Mouse (Mus musculus) kidney, postnatal 0 days (tissue): ENCODE measurements around the gene Polr2l. TPM values are rescaled to one million over a fixed set of nuclear protein-coding genes. Genes with fewer than 3 reads are reported as not detected.

Source experiments
- ATAC-seq: fragments of 200-750 bp; cut with Nextera tagmentation; replicated peaks from 2 replicates; pipeline ENCODE4 v1.8.0; 2017; ENCODE audit warnings: low read depth, moderate number of reproducible peaks, moderate TSS enrichment, moderate library complexity; ENCODE audit not compliant: low FRiP score
- DNase-seq: peaks from one replicate; pipeline ENCODE4 v3.0.0-alpha.2; 2016; ENCODE audit warnings: low spot score
- H3K27ac ChIP-seq: fragments of 300-500 bp; sonication (generic); 2 replicates; pipeline ENCODE4 v1.5.1; 2014; ENCODE audit warnings: mild to moderate bottlenecking
- H3K27me3 ChIP-seq: fragments of 300-500 bp; sonication (generic); 2 replicates; pipeline ENCODE4 v1.6.1; 2014; ENCODE audit warnings: low read length, mixed read lengths; ENCODE audit not compliant: insufficient read depth
- H3K36me3 ChIP-seq: fragments of 300-500 bp; sonication (generic); 2 replicates; pipeline ENCODE4 v1.6.1; 2014; ENCODE audit warnings: low read length, mixed read lengths; ENCODE audit not compliant: insufficient read depth
- H3K4me1 ChIP-seq: fragments of 300-500 bp; sonication (generic); replicated peaks from 2 replicates; pipeline ENCODE4 v1.6.1; 2014; ENCODE audit warnings: antibody characterized with exemption, low read length, mixed read lengths; ENCODE audit not compliant: insufficient read depth
- H3K4me2 ChIP-seq: fragments of 300-500 bp; sonication (generic); 2 replicates; pipeline ENCODE4 v1.6.1; 2014; ENCODE audit warnings: mild to moderate bottlenecking, low read length, moderate library complexity, mixed read lengths
- H3K4me3 ChIP-seq: fragments of 300-500 bp; sonication (generic); replicated peaks from 2 replicates; pipeline ENCODE4 v1.5.1; 2014; ENCODE audit warnings: low read depth, low read length
- H3K9ac ChIP-seq: fragments of 300-500 bp; sonication (generic); 2 replicates; pipeline ENCODE4 v1.6.1; 2014; ENCODE audit warnings: low read depth, low read length
- H3K9me3 ChIP-seq: fragments of 300-500 bp; sonication (generic); replicated peaks from 2 replicates; pipeline ENCODE4 v1.6.1; 2016; ENCODE audit warnings: low read length, inconsistent platforms, mixed read lengths
- CTCF ChIP-seq: IDR thresholded peaks from 2 replicates; pipeline ENCODE4 v1.5.1; 2016; ENCODE audit warnings: antibody characterized with exemption, low read depth, mild to moderate bottlenecking, moderate library complexity
- WGBS: fragments of 180-500 bp; shearing (Covaris S2); extraction: QIAGEN DNeasy Blood & Tissue Kit; methylation state at CpG from one replicate; pipeline ENCODE4 v1.1.7; 2014; 5-methylcytosine and 5-hydroxymethylcytosine counted together
- polyA plus RNA-seq: library from polyadenylated mRNA; unstranded; fragments of >200 nt; fragmentation: Nextera tagmentation; extraction: Ambion mirVana; gene quantifications from 2 replicates; pipeline ENCODE4 v1.2.1, GENCODE M21; 2015

Gene Polr2l
- polyA plus RNA-seq, 1 experiment from 2014 or later, result 72.2 TPM

DNA sequence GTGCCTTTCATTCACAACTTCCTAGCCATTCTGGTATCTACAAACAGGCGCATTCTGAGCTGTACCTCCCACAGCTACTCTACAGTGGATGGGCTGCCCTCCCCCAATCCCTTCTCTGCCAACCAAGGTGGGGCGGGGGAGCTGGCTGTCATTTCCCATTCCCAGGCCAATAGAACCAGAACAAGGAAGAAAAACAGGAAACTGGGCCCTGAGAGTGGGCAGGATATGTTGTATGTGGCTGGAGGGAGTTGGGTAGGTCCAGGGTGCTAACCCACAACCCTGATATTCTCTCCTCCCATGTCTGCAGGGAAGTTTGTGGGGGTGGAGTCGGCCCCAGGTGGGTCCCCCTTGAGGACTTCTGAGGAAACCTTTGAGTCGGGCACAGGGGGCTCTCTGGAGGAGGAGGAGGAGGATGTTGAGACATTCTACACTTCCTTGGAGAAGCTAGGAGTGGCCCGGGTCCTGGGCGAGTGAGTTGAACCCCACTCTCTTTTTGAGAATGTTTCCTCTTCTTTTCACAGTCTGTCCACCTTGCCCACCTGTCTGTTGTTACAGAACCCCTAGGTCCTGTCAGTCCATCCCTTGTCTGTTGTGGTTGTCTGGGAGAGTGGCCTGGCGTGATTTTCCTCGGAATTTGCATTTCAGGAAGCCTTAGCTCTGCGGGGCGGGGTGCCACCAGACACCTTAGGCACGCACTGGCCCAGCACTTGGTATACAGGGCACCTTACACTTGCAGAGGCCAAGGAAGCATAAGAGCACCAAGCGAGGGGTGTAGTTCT, 10.9 kb downstream of the Polr2l start:
- Histone ChIP-seq H3K4me3 (peak overlapping the region; percentile 12; the same call in 1 of the 2 replicates), H3K9ac (peak overlapping the region; percentile 32; the same call in 1 of the 2 replicates), H3K4me2 (peak overlapping the region; percentile 50), H3K27ac (peak overlapping the region; percentile 26; the same call in 1 of the 2 replicates), H3K27me3 (no peaks in the 10 kb centered on the region), H3K36me3 (peaks cover 2% of the 10 kb centered on the region; the same call in 1 of the 2 replicates), H3K4me1 (peaks cover 48% of the 10 kb centered on the region), H3K9me3 (no peaks in the 10 kb centered on the region)
- ATAC-seq (no peak), DNase-seq (peak; percentile 66)
- TF ChIP-seq CTCF, result no peak
- WGBS, result 36% methylated on average over 12 of the region's 12 CpGs

DNA sequence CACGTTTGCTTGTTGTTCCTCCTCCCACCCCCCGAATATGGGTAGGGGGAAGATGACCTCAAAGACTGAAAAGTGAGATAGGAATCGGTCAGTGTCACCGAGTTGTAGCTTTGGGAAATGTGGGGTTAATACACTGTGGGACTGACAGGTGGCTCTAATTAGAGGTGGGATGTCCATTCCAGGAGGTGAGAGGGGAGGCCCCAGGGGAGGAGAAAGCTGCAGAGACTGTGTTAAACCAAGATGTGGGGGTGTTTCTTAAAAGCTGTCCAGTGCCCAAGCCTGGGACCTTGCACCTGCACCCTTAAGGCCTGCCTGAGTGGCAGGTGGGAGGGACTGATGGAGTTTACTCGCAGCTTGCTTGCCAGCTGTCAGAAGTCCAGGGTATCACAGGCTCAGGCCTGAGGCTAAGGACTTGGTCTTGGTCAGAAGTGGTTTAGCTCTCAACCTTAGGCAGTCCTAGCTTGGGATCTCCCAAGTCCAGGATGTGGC, 12.6 kb downstream of the Polr2l start:
- Histone ChIP-seq H3K9ac (peak overlapping the region; percentile 66; the same call in 1 of the 2 replicates), H3K4me3 (peak overlapping the region; percentile 47), H3K27ac (0 out of 2 replicates have a peak overlapping the region, but pooled peaks have one; percentile 20), H3K9me3 (no peaks in the 10 kb centered on the region), H3K36me3 (peaks cover 13% of the 10 kb centered on the region; the same call in 1 of the 2 replicates), H3K4me1 (peaks cover 37% of the 10 kb centered on the region), H3K4me2 (peak overlapping the region; percentile 79), H3K27me3 (no peaks in the 10 kb centered on the region)
- WGBS, result 12% methylated on average over 5 of the region's 5 CpGs
- ATAC-seq, result no peak
- DNase-seq, result no peak
- no peak for TF ChIP-seq CTCF

DNA sequence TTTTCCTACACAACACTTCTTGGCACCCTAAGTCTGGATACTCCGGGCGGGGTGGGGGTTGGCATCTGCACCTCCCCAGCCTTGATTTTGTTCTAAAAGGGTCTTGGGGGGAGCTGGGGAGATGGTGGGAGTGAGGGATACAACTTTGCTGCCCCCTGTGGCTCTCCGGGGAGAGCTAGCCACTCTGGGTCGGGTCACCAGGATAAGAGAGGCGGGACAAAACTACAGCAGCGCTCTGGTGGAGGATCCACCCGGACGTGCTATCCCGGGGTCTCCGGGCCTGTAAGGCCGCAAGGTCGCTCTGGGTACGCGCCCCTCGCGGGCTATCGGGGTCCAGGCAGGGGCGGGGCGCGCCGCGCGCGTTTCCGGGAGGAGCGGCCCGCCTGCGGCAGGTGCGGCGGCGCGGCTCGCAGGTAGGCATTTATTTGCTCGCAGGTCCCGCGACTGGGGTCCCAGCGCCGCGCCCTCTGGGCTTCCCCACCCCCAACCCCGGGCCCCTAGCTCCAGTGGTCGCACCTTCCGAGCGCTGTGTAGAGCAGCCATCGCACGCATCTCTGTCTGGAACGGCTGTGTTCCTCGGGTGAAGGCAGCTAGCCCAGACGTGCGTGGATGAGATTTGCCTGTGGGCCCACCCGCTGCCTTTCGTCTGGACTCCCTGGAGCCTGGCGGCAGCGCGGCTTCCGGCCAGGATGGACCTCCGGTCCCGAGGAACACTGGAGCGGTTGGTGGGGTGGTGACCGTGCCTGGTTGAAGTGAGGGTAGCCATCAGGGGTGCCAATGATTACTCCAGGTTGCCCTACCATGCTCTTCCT, 13.2 kb downstream of the Polr2l start:
- ATAC-seq (0 out of 2 replicates have a peak, but pooled peaks have one; percentile 3), DNase-seq (peak; percentile 63)
- TF ChIP-seq CTCF, result peak; percentile 44
- Histone ChIP-seq H3K4me1 (peaks cover 33% of the 10 kb centered on the region), H3K4me2 (peak overlapping the region; percentile 79), H3K27me3 (no peaks in the 10 kb centered on the region), H3K27ac (0 out of 2 replicates have a peak overlapping the region, but pooled peaks have one; percentile 20), H3K9ac (peak overlapping the region; percentile 66), H3K4me3 (peak overlapping the region; percentile 47), H3K36me3 (peaks cover 13% of the 10 kb centered on the region; the same call in 1 of the 2 replicates), H3K9me3 (no peaks in the 10 kb centered on the region)
- 2% methylated on average over 54 of the region's 59 CpGs for WGBS

DNA sequence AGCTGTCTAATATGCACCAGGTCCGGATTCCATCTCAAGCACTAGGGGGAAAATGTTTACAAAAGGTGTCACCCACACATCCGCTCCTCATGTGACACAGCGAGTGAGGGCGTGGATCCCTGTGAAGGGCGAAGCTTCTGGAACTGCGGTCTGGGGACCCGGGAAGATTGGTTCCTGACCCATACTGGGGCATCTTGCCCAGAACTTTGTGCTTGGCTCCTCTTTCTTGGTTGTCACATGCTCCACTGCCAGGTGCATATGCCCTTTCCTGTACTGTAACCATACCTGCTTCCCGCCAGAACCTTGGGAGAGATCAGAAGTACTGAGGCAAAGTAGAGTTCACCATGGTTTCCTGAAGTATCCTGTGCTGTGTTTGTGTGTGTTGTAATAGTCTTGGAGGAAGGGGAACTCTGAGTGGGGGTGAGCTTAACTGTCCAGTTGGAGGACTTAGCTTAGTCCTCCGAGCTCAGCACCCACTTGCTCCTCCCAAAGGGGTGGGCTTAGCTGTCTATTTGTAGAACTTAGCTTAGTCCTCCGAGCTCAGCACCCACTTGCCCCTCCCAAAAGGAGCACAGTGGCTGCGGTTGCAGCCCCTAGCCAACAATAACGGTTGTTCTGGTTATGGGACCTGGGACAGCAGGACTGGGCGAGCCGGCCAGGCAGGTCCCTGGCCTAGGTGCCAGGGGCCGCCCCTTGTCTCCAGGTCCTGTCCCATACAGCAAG, 14.4 kb downstream of the Polr2l start, which contains the start of gene Cracr2b:
TSS of gene Cracr2b (plus strand) at position 704 of the 723 bp plus-strand sequence.
- H3K4me1 ChIP-seq, result peaks cover 33% of the 10 kb centered on the region
- no peaks in the 10 kb centered on the region for H3K9me3 ChIP-seq
- peaks cover 13% of the 10 kb centered on the region; the same call in 1 of the 2 replicates for H3K36me3 ChIP-seq
- peak within 1 kb of the TSS; percentile 66 for H3K9ac ChIP-seq
- ATAC-seq (no peak), DNase-seq (no peak)
- H3K4me3 ChIP-seq, result peak within 1 kb of the TSS; percentile 47
- 72% methylated on average over 15 of the region's 15 CpGs for WGBS
- H3K27me3 ChIP-seq, result no peaks in the 10 kb centered on the region
- 0 out of 2 replicates have a peak within 1 kb of the TSS, but pooled peaks have one; percentile 20 for H3K27ac ChIP-seq
- TF ChIP-seq CTCF, result no peak
- H3K4me2 ChIP-seq, result peak within 1 kb of the TSS; percentile 79

DNA sequence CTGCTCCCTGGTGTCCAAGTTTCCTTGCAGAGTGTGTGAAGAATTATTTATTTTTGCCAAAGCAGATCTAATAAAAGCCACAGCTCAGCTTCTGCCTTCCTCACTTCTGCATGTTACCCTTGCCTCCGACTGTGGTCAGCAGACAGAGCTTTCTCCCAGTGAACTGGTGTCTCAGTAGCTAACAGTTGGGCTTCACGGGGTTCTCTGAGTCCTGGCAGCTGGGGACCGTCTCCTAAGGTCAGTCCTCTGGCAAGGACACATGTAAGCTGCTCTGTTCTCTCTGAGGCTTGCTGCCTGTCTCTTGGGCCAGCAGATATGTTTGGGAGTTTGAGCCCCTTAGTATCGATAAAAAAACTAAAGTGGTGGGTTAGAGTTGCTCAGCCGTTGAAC, 14.9 kb downstream of the Polr2l start:
- H3K4me3 ChIP-seq, result no peak overlapping the region
- no peak for TF ChIP-seq CTCF
- H3K9ac ChIP-seq, result no peak overlapping the region
- H3K4me2 ChIP-seq, result no peak overlapping the region
- peaks cover 13% of the 10 kb centered on the region; the same call in 1 of the 2 replicates for H3K36me3 ChIP-seq
- H3K27me3 ChIP-seq, result no peaks in the 10 kb centered on the region
- 62% methylated on average over 5 of the region's 5 CpGs for WGBS
- no peak for ATAC-seq
- no peaks in the 10 kb centered on the region for H3K9me3 ChIP-seq
- no peak overlapping the region for H3K27ac ChIP-seq
- no peak for DNase-seq
- peaks cover 27% of the 10 kb centered on the region for H3K4me1 ChIP-seq
